Mouse (Mus musculus) left cerebral cortex, adult 9 months (tissue): Measurements from ENCODE around the gene Gm49373.

ENCODE experiments used
- DNase-seq, 2 experiments: peaks; one replicate each; pipeline ENCODE4 v3.0.0; 2022; ENCODE audit warnings: low spot score in 2 of 2

Gm49373 gene

DNA sequence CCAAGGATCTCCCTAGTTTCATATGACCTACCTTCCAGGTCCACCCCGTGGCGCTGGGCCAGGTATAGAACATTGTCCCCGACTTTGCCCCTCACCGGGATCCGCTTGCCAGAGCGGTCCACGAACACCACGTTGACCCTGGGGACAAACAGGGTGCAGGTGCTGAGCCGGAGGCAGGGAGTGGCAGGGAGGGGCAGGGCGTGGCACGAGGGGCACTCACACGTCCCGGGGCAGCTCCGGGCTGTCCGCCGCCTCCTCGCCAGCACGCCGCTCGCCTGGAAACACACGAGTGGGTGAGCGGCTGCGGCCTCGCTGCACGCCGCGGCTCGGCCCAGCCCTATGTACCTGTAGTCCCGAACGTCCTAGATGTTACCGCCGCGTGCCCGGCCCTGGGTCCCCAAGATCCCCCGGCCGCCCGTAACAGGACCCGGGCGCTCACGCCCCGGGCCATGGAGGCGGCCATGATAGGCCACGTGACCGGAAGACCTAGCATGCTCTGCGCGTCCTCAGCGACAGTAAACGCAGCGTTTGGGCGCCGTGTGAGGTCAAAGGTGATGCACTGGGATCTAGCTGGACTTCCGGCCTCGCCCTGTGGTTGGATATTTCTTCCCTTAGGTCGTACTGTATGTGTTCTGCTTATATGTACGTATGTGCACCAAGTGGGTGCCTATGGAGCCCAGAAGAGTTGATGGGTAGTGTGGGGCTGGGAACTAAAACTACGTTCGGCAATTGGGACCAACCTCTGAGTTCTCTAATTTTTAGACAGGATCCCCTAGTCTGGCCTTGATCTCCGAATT lies at the start of gene Gm49373, which contains the start of gene Fdx1l:
Gm49373 (minus strand) TSS at position 53 of the 797 bp plus-strand sequence.
Fdx1l (minus strand) TSS at position 571 of the 797 bp plus-strand sequence.
- peak; percentile 79 to 93 for DNase-seq

DNA sequence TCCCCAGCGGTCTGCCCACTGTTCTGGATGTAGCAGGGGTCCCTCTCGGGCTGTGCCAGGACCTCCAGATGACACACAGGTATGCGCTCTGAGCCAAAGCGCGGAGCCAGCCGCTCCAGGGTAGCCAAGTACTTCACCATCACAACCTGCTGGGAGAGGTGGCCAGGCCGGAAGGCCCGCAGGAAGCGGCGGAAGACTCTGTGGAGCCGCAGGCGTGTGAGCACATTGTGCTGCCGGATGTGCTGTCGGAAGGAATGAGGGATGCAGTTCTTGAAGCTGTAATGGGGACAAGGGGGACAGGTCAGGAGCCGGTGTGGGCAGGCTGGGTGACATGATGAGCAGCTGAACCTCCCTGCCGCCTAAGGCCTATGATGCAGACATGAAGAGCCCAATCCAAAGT lies 48.6 kb upstream of the Gm49373 start:
- DNase-seq = no peak

DNA sequence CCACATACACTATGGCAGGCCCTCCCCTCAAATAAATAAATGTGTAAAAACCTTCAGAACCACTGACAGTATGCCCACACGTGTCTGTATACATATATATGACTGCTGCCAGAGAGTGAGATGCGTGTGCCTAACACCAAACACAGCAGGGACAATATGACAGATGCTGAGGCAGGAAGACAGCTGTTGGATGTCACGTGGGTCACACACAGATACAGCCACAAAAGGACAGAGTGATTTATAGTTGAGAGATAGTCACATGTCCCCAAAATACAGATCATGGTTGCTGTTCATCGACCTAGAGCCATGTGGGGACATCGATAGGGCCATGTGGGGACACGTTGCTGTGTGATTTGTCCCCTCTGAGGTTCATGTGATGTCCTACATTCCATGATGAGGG lies 44.2 kb upstream of the Gm49373 start:
- DNase-seq = no peak

DNA sequence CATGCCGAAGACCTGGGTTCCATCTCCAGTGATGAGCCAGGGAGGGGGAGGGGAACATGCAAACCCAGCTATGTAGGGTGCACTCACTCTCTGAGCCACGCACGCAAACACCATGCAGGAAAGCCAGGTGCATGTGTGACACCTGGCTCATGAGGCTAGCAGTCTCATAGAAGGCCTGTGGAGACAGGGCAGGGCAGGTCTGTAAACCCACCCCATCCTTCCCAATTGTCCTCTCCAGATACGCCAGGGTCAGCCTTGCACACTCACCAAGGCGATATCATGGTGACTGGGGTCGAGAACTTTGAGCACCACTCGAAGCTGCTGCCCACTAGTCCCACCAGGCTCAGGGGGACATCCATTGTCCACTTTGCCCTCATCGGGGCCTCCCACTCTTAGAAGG lies 42.2 kb upstream of the Gm49373 start:
- no peak for DNase-seq

DNA sequence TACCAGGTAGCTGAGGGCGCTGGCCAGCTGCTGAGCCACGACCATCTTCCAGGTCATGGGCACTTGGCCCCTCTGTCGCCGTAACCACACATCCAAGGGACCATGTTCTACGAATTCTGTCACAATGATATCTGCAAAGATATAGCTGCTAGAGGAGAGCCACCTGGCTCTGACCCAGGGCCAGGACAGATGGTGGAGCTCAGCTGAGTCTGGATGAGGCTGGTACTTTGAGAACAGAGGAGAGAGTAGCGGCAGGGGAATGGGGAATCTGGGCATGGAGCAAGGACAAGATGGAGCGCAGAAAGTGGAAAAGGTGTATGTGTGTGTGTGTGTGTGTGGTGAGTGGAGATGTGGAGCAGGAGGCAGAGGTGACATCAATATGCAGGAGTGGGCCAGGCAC lies 41.3 kb upstream of the Gm49373 start:
- DNase-seq = no peak

DNA sequence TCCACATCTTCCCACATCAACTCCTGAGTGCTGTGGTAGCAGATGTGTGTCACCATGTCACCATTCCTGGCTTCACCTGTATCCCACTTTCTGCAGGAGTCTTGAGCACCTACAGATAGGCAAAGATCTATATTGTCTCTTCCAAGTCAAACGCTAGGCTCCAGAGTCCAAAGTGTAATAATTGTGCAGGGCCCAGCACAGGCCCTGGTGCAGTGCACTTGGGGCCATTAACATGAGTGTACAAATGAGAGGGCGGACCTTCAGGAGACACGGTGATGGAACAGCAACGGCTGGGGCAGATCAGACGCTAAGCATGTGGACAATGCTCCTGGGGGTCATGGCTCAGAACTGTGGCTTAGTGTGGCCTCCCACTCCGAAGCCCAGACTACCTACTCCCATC lies 40.9 kb upstream of the Gm49373 start:
- no peak for DNase-seq

DNA sequence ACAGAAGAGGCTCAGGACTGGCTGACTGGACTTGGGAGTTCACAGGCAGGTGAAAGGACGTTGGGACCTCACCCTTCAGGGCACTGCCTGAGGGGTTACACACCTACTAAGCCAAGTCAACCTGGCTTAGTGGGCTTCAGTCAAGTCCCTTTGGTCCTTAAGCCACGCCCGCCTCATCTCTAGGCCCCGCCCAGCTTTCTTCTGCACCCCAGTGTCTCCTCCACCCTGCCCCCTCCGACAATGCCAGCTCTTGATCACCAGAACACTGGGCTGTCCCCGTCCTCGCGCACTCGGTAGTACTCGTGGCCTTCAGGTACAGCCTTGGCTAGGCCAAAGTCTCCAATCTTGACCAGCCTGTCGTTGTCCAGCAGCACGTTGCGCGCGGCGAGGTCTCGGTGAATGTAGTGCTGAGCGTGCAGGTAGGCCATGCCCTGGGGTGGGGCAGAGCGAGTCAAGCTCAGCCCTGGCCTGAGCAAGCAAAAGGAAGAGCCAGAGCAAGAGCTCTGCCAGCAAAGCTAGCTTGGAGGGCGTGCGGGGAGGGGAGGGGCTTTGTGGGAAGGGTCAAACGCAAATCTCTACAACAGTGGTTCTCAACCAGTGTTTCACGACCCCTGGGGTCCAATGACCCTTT lies 34.8 kb upstream of the Gm49373 start:
- no peak for DNase-seq

DNA sequence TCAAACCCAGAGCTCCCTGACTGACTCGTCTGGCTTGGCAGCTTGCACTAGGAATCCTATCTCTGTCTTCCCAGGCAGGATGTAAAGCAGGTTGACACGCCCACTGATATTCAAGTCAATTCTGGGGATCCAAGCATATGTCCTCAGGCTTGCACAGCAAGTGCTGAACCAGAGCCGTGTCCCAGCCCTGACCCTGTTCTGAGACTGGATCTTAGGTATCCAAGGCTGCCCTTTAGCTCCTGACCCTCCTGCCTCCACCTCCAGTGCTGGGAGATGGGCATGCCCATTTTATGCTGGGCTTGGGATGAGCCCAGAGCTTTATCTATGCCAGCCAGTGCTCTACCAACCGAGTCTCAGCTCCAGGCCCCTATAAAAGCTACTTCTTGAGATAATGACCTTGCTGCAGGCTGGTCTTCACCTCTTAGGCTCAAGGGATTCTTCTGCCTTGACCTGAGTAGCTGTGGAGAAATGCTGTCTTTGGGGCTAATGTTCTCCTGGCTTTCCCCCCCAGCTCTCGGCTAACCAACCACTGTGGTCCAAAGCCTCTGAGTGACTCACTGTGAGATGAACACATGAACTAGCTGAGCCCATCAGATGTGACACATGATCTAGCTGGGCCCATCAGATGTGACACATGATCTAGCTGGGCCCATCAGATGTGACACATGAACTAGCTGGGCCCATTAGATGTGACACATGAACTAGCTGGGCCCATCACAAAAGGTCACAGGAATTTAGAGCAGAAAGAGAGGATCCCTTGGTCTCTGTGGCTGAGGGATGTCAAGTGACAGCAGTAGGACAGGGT lies 33.1 kb upstream of the Gm49373 start:
- no peak for DNase-seq

DNA sequence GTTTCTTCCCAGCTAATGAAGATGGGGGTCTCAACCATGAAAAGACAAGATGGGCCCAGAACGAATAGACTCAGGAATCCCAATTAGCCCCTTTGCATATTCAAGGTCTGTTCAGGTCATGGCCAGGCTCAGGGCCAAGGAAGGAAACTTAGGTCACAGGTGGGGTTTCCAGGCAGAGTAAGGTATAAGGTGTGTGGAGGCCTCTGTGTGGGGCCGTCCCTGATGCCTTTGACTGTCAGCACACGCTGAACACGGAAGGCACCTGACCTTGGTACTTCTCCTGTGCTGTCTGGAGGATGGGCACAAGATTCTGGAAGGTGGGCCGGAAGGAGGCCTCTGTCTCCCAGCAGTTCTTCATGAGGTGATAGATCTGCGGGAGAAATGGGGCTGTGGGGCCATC lies 31.9 kb upstream of the Gm49373 start:
- DNase-seq = no peak

DNA sequence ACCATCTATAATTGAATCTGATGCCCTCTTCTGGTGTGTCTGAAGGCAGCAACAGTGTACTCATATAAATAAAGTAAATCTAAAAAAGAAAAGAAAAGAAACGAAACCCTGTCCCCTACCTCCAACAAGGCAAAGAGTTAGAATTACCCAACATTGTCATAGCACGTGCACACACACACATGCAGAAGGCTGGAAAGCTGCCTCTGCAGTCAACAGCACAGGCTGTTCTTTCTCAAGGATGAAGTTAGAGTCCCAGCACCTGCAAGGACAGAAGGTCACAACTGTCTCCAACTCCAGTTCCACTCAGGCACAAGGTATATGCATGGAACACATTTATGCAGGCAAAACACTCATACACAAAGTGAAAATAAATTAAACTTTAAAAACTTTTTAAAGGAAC lies 29.2 kb upstream of the Gm49373 start:
- DNase-seq = no peak

DNA sequence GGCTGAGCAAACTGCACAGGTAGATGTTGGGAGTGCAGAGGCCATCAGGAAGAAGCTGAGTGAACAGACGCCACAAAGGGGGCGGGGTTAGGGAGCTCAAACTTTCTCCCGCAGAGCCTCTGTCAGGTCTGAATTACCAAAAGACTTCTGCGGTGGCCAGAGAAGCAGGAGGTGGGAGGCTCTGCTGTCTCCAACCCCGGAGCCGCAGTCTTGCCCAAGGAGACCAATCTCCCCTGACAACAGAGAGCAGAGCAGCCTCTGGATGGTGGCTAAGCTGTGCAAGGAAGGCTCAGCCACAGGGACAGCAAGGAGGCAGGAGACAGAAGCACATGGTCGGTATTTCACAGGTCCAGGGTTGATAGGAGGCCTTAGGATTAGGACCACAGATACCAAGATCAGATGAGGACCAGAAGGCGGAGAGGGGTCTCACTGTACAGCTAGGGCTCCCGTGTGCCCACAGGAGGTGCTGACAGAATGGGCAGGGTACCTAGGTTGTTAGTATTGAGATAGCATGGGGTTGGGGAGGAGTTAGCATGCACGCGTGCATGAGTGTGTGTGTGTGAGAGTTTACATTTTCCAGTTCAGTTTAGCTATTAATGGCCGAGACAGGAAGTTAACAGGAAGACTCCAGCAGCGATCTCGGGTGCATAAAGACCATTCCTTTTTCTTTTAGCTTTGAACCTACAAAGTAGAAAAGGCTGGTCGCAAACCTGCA lies 27.7 kb upstream of the Gm49373 start:
- DNase-seq = no peak

DNA sequence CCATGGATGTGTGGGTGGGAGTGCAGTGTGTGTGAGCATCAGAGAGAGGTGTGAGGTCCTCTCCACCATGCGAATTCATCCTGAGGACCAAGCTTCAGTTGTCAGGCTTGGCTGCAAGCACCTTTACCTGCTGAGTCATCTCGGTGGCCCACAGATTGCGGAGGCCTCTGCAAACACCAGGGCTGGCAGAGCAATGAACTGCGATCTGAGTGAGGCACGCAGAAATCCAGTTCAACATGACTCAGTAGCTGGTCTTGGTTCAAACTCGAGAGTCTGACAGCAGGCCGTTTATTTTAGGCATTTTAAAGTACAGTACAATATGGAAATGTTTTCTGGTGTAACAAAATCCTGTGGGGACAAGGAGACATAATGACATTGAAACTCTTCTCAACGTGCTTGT lies 24.9 kb upstream of the Gm49373 start:
- peak; percentile 49 to 76 for DNase-seq

DNA sequence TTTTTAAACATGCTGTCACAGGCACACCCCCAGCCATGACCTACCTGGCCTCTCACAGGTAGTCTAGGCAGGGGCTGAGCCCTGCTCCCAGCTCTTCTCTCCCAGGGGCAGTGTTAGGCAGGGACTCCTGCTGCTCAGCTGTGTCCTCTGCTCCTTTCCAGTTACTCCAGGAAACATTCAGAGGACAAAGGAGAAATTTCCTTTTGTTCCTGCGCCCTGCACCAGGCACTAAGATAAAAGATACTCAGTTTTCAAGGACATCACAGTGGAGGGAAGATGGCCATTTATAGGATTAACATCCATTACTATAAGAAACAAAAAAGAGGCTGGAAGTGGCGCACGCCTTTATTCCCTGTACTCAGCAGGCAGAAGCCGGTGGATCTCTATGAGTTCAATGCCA lies 23.1 kb upstream of the Gm49373 start:
- DNase-seq = no peak

DNA sequence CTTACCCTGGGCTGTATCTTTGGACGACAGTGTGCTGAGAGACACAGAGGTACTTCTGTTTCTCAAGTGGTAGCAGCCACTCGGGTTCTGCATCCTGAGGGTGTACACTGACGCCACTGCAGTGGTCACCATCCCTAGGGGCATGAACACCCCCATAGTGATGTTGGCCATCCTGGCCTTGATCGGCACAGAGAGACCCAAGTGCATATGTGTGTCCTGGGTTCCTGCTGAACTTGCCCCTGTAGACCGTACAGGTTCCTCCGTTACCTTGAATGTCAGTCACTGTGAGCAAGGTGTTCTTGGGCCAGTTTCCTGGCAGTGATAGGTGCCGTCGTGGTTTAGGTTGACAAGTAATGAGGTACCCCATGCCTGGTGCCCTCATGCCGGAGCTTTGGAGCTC lies 20.5 kb upstream of the Gm49373 start:
- no peak for DNase-seq

DNA sequence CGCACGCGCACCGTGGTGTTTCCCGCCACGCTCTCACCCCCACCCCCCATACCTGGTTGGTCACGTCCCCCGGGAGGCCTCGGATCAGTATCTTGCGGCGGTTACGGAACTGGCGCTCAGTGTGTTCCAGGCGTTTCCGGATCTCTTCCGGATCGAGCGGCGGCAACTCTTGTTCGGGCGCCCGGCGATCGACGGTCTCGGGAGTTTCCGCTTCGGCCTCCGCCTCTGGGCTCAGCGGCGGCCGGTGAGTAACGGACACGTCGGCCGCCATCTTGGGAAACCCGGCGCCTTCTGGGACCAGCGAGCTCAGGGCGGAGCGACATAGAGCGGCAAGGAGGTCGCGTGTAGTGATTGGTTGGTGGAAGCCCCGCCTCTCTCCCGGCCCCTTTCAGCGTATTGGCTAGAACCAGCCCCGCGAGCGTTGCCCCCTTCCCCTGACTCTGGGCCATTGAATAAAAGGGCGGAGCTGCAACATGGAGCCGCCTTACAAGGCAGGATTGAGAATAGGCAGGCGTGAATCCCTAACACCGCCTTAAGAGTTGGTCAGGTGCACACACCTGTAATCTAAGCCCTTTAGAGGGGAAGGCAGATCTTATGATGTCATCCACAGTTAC lies 18.9 kb upstream of the Gm49373 start, which contains the start of the genes Gm38431 and Raver1:
Gm38431 (minus strand) TSS at position 291 of the 614 bp plus-strand sequence.
Raver1 (minus strand) TSS at position 302 of the 614 bp plus-strand sequence.
- DNase-seq = peak; percentile 96 to 98

DNA sequence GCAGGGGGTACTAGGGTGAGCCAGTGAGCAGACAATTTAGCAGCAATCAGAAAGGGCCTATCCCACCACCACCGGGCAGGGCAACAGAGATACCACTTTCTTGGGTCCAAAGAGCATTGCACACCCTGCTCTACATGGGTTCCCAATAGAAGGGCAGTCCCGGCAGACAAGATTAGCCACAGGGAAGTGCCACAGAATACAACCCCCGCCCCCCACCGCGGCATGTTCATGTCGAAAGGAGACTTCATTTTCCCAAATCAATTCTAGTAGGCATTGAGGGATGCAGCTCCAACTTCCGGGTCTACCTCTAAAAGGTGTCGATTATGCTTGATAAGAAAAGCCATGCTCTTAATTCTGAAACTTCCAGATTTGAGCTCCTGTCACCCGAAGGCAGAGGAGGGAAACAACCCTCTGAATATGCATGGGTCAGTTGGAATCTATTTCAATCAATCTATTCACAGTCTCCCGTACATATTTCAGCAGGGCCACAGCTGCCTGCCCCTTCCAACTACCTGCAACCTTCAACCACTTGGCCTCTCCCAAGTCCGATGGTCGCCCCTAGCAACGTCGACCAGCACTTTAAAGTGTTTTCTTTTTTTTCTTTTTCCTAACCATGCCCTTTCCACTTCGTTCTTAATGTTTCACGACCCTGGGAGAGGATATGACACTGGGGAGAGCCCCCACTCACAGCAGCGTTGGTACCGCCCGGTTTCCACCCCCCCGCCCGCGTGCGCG lies 18.2 kb upstream of the Gm49373 start:
- DNase-seq = no peak

DNA sequence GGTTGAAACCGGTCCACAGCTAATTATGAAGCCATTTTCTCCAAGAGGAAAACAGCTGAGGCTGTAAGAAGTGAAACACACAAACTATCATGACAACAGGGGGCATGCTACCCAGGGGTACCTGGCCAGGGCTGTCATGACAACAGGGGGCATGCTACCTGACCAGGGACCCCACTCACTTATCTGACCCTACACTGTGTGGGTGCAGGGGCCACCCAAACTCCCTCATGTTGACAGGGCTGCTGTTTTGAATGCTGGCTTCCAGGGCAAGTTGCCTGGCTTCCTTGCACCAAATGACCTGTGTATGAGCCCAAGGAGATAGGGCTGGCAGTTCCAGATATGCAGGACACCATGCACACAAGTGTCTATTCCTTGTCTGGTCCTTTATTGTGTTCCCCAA lies 17.6 kb upstream of the Gm49373 start:
- no peak for DNase-seq

DNA sequence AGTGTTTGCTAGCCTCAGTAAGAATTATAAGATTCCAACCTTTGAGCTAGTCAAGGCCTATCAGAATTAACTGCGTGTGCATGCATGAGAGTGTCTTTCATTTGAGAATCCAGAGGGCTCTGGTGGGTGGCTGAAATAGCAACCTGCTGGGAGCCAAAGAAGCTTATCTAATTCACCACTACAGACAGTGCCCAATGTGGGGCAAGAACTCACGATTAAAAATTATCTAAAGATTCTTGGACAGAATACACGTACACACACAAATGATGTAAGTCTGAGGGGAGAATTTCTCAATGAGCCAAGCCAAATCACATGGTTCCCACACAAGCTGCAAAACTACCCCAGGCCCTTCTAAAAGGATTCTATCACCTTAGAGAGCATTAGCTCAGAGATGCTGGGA lies 10.4 kb upstream of the Gm49373 start:
- no peak for DNase-seq

DNA sequence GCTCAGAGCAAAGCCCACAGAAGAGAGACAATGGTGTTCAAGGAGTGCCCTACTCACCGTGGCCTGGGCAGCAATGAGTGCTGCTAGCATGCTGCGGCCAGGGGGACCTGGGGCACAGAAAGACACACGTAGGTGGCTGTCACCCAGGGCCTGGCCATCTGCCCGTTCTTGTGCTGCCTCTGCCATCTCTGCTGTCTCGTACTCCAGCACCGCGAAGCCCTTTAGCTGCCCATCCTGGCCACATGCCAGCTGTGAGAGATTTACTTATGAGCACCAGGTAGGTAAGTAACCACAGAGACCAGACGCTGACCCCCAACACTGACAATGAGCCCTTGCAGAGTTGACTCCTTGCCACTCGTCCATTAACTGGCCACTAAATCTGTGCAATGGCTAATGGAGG lies 8.2 kb upstream of the Gm49373 start:
- no peak for DNase-seq

DNA sequence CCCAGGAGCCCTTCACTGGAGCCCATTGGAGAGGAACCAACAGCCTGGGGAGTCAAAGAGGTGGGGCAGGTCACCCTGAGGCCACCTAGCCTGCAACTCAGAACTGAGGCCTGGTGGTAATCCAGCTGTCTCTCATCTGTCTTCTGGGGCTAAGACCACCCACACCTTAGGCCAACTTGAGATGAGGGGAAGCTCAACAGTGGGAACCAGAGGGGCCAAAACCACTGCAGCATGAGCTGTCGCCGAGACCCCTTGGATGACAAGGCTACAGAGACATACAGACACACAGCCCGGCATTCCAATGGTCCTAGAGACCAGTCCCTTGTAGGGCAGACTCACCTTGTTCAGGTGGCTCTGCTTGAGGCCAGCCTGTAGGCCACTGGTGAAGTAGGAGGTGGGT lies 2.7 kb upstream of the Gm49373 start:
- DNase-seq = no peak

DNA sequence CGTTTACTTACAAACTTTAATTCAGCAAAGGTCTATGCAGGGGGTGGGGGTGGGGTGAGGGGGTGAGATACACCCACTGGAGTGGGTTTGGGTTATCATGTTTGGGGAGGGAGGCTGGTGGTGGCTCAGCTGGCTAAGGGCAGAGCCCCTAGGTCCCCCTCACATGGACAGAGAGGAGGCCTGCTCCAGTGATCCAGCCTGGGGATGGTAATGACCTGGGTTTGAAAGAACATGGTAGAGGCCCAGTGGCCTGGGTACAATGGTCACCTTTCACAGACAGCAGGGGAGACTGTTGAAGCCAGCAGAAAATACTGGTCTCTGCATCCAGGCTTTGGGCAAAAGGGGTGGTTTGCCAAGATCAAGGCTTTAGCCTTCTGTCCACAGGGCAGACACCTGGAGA lies 1.3 kb upstream of the Gm49373 start:
- no peak for DNase-seq
